7 mouse cellular contexts compared by ENCODE assay signal in genomic region chr11:11114234-11115030, GRCm38 (mm10). TPM values are rescaled to one million over a fixed set of nuclear protein-coding genes. Genes with fewer than 3 reads are reported as not detected.
DNase-seq lines count a peak whose midpoint lies in the region; ATAC-seq and TF ChIP-seq lines count a peak whose summit lies in the region.

No protein-coding gene starts in this region.

- H3K36me3 ChIP-seq in embryonic facial prominence, embryonic 15.5 days: no peaks in the 10 kb centered on the region
- H3K36me3 ChIP-seq in hindbrain, embryonic 13.5 days: no peaks in the 10 kb centered on the region

- peaks cover 30% of the 10 kb centered on the region for H3K4me1 ChIP-seq in embryonic facial prominence, embryonic 15.5 days
- peaks cover 30% of the 10 kb centered on the region for H3K4me1 ChIP-seq in hindbrain, embryonic 13.5 days (replicated peaks)

- H3K4me2 ChIP-seq in embryonic facial prominence, embryonic 15.5 days (replicated peaks): peak overlapping the region; percentile 91
- peak overlapping the region; percentile 97 for H3K4me2 ChIP-seq in hindbrain, embryonic 13.5 days

- H3K4me3 ChIP-seq in left cerebral cortex, adult 2 months: peak overlapping the region; percentile 51
- peak overlapping the region; percentile 49 for H3K4me3 ChIP-seq in embryonic facial prominence, embryonic 15.5 days (replicated peaks)
- peak overlapping the region; percentile 60 for H3K4me3 ChIP-seq in hindbrain, embryonic 13.5 days

- H3K9ac ChIP-seq in embryonic facial prominence, embryonic 15.5 days: 0 out of 2 replicates have a peak overlapping the region, but pooled peaks have one; percentile 26
- H3K9ac ChIP-seq in hindbrain, embryonic 13.5 days: peak overlapping the region; percentile 76

- 0 out of 2 replicates have a peak, but pooled peaks have one; percentile 35 for ATAC-seq in embryonic facial prominence, embryonic 15.5 days (ENCODE audit: insufficient number of reproducible peaks, low FRiP score, low TSS enrichment, low read depth)
- ATAC-seq in hindbrain, embryonic 13.5 days (ENCODE audit: low FRiP score): peak; percentile 68
- no peak for ATAC-seq in CD4-positive, CD25-positive, alpha-beta regulatory T cell, adult 4 months

- H3K27me3 ChIP-seq in embryonic facial prominence, embryonic 15.5 days: peaks cover 61% of the 10 kb centered on the region
- peaks cover 77% of the 10 kb centered on the region for H3K27me3 ChIP-seq in hindbrain, embryonic 13.5 days

- DNase-seq in left cerebral cortex, adult 2 months (ENCODE audit: extremely low spot score in 1 of 2, low spot score in 2 of 2): no peak
- DNase-seq in left cerebral cortex, adult 9 months (ENCODE audit: low spot score in 2 of 2): no peak
- peak; percentile 55 for DNase-seq in neural tube, embryonic 10.5 days (ENCODE audit: extremely low spot score, low spot score)
- no peak for DNase-seq in urinary bladder, postnatal 25 days (ENCODE audit: low spot score)

- no peak for TF ChIP-seq CTCF in left cerebral cortex, adult 2 months (IDR thresholded peaks at IDR 0.05)

- under 1% methylated on average over 34 of the region's 34 CpGs for WGBS in embryonic facial prominence, embryonic 15.5 days
- WGBS in hindbrain, embryonic 13.5 days: under 1% methylated on average over 34 of the region's 34 CpGs

- no peak overlapping the region; the same call in 1 of the 2 replicates for H3K27ac ChIP-seq in left cerebral cortex, adult 2 months
- no peak overlapping the region for H3K27ac ChIP-seq in embryonic facial prominence, embryonic 15.5 days (replicated peaks)
- H3K27ac ChIP-seq in hindbrain, embryonic 13.5 days: peak overlapping the region; percentile 40; the same call in 1 of the 2 replicates

- no peaks in the 10 kb centered on the region for H3K9me3 ChIP-seq in embryonic facial prominence, embryonic 15.5 days (replicated peaks)
- H3K9me3 ChIP-seq in hindbrain, embryonic 13.5 days: no peaks in the 10 kb centered on the region

- intact Hi-C loops in left cerebral cortex, adult 2 months (cut with DNase I): loop anchor here (5.0 kb wide), 1 partner anchor 272 kb away; no protein-coding TSS in a partner anchor

RNA-seq across cellular contexts. Expression of gene Vwc2, which starts 0.4 kb away (rescaled TPM):
- total RNA-seq in left cerebral cortex, adult 2 months (2021): 10 to 100 TPM; 10.1 to 11.4 TPM
- 3.9 and 5.4 TPM in 2 replicates for polyA plus RNA-seq in embryonic facial prominence, embryonic 15.5 days (2015; fragmentation: Nextera tagmentation; extraction: Ambion mirVana)
- 3.8 and 4.2 TPM in 2 replicates for polyA plus RNA-seq in hindbrain, embryonic 13.5 days (2015; fragmentation: Nextera tagmentation; extraction: Ambion mirVana)
- polyA plus RNA-seq in CD4-positive, CD25-positive, alpha-beta regulatory T cell, adult 4 months (2017; shearing (Covaris generic)): under 1 TPM; 0.20 to 0.27 TPM
